Comparison of ENCODE assay signal across 19 mouse cellular contexts in genomic region chr13:20796651-20797050, GRCm38 (mm10).
"Had no signal": no experiment of that assay in that cellular context is flagged by ENCODE, and none has a peak within 500 bp of the region (broad histone marks: within the 10 kb centered on the region; RNA-seq: fewer than 3 reads in every experiment).

No protein-coding gene starts in this region.

- H3K4me2 ChIP-seq: intestine, embryonic 15.5 days; lung, embryonic 15.5 days; midbrain, embryonic 12.5 days; midbrain, embryonic 15.5 days; neural tube, embryonic 12.5 days; neural tube, embryonic 15.5 days had no signal

- H3K9ac ChIP-seq: intestine, embryonic 15.5 days; liver, embryonic 14.5 days; lung, embryonic 15.5 days; midbrain, embryonic 12.5 days; midbrain, embryonic 15.5 days; neural tube, embryonic 12.5 days; neural tube, embryonic 15.5 days had no signal

- H3K27me3 ChIP-seq: intestine, embryonic 15.5 days; lung, embryonic 15.5 days; midbrain, embryonic 12.5 days; midbrain, embryonic 15.5 days; neural tube, embryonic 12.5 days; neural tube, embryonic 15.5 days had no signal

- H3K4me1 ChIP-seq: intestine, embryonic 15.5 days; lung, embryonic 15.5 days; midbrain, embryonic 15.5 days; neural tube, embryonic 12.5 days; neural tube, embryonic 15.5 days had no signal

- H3K27ac ChIP-seq: intestine, embryonic 15.5 days; kidney, postnatal 0 days; liver, embryonic 14.5 days; lung, embryonic 15.5 days; midbrain, embryonic 12.5 days; midbrain, embryonic 15.5 days; neural tube, embryonic 12.5 days; neural tube, embryonic 15.5 days; stomach, postnatal 0 days had no signal

- ATAC-seq: intestine, embryonic 15.5 days; midbrain, embryonic 15.5 days had no signal

- H3K9me3 ChIP-seq: intestine, embryonic 15.5 days; lung, embryonic 15.5 days; midbrain, embryonic 12.5 days; midbrain, embryonic 15.5 days; neural tube, embryonic 12.5 days; neural tube, embryonic 15.5 days had no signal

- DNase-seq: left cerebral cortex, postnatal 4 days; lung, adult 18-20 months; lung, postnatal 10 days; lung, postnatal 36 days; right cerebral cortex, adult 18-20 months; right cerebral cortex, postnatal 14 days; right cerebral cortex, postnatal 4 days; thymus, adult 2 months; thymus, postnatal 14 days; thymus, postnatal 4 days had no signal

- H3K4me3 ChIP-seq: intestine, embryonic 15.5 days; lung, embryonic 15.5 days; midbrain, embryonic 12.5 days; midbrain, embryonic 15.5 days; neural tube, embryonic 12.5 days; neural tube, embryonic 15.5 days had no signal

- H3K36me3 ChIP-seq: intestine, embryonic 15.5 days; lung, embryonic 15.5 days; midbrain, embryonic 12.5 days; midbrain, embryonic 15.5 days; neural tube, embryonic 12.5 days; neural tube, embryonic 15.5 days had no signal
